Mouse (Mus musculus) testis, adult 10 weeks (tissue): Measurements from ENCODE around the gene Edrf1. TPM values are rescaled to one million over a fixed set of nuclear protein-coding genes. Genes with fewer than 3 reads are reported as not detected.

Experiments
- polyA plus RNA-seq: library from polyadenylated mRNA; stranded (reverse); fragments of 350-450 nt; fragmentation: Illumina TruSeq; extraction: RNeasy Lipid Tissue Mini Kit (QIAGEN cat#74804); gene quantifications from one replicate; pipeline ENCODE4 v1.2.3, GENCODE M21; 2014; ENCODE audit warnings: low read depth, low replicate concordance

Gene Edrf1
- 29.3 TPM for polyA plus RNA-seq

GRCm38 (mm10) chr7:133637361-133638305, at the start of gene Edrf1:
TSS of gene Edrf1 (plus strand) at chr7:133637543.

DNA sequence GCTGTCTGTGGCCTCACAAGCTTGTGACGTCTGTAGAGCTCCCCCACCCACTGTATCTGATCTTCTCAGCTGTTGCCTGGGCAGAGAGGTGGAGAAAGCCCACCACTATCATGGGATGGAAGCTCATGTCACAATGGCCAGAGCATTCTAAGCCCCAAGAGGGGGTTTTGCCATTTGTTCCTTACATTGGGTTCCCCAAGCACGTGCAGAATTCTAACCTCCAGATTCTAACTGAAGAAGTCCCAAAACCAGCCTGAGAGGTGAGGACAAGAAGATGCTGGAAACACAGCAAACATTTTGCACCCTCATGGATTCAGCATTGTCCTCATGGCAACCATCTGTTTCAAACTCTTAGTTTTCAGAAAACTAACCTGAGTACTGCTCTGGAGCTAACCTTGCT, 35.3 kb upstream of the Edrf1 start, which contains the start of gene Tex36:
Gene Tex36 (minus strand): TSS at position 101 of the 400 bp plus-strand sequence.

GRCm38 (mm10) chr7:133679961-133680360, 42.6 kb downstream of the Edrf1 start, which contains the start of gene Mmp21:
TSS of gene Mmp21 (minus strand) at chr7:133680061.

Other genes starting within 250 kb of the Edrf1 start
- 354 TPM for gene Tex36, start 35.4 kb upstream of the Edrf1 start, polyA plus RNA-seq
- gene Mmp21, start 42.5 kb downstream of the Edrf1 start, polyA plus RNA-seq = not detected
- 20.4 TPM for gene Bccip, start 71.8 kb downstream of the Edrf1 start, polyA plus RNA-seq
- 11.5 TPM for gene Uros, start 72.5 kb downstream of the Edrf1 start, polyA plus RNA-seq
- gene Fank1, start 139.3 kb downstream of the Edrf1 start, polyA plus RNA-seq = 142 TPM
- gene Dhx32, start 145.2 kb downstream of the Edrf1 start, polyA plus RNA-seq = 12.8 TPM